Mouse (Mus musculus) skeletal muscle tissue, adult 2 months (tissue): Measurements from ENCODE around the gene Lrrc8d.
"Not testable (repeated sequence)": the region's sequence is repeated elsewhere in the genome, so short reads cannot be mapped to it uniquely, and the experiment has no call there.

Source experiments
- DNase-seq: peaks from one replicate; pipeline ENCODE4 v3.0.0-alpha.2; 2012; ENCODE audit warnings: low read depth, low spot score

The Lrrc8d gene

DNA sequence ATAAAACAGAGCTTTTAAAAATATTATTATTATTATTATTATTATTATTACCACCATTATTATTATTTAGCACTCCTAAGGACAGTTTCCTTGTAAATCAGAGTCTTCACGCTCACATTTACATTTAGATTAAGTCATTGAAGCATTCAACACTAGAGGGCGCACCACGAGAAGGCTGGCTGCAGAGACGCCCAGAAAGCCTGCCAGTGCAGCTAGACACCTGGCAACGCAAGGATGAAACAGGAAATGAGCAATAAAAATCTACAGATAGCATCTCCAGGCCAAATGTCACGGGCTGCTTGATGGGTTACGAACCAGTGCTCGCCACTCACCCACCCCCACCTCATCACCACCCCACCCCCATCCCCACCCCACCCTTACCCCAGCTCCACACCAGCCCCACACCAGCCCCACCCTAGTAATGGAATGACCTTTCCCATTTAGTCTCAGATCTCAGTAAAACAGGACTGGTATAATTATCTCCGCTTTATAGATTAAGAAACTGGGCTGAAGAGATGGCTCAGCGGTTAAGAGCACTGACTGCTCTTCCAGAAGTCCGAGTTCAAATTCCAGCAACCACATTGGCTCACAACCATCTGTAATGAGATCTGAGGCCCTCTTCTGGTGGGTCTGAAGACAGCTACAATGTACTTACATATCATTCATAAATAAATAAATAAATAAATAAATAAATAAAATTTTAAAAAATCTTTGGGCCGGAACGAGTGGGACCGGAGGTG is 14.7 kb upstream of the Lrrc8d start:
- peak; percentile 66 for DNase-seq

GRCm38 (mm10) chr5:105685780-105686305 is 13.9 kb upstream of the Lrrc8d start:
- not testable (repeated sequence) for DNase-seq

DNA sequence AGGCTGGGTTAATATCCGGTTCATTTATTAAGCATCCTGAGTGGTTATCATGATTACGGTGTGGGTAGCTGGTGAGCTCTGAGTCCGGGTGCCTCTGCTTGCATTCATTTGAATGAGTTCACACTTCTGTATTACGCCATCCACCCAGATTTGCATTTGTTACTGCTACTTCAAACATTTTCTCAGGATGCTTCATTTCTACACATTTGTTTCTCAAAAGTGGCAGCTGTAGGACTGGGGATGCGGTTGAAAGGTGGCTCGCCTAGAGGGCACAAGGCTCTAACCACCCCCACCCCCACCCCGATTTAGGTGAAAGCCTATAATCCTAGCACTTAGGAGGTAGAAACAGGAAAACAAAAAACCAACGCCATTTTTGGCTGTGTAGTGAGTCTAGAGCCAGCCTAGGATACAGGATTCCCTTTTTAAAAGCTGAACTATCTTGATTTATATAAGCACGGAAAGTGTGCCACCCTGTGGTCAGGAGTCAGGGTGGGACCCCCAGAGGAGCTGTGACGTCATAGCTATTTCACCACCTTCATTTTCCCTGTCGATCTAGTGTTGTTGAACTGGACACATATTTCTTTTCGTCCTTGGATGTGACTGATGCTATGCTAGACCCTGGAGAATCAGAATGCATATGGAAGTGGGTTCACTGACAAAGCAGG is 13.3 kb upstream of the Lrrc8d start:
- DNase-seq: no peak

GRCm38 (mm10) chr5:105690502-105691454 is 9.0 kb upstream of the Lrrc8d start:
- no peak for DNase-seq

- no peak for DNase-seq
These were observed 8.1 kb upstream of the Lrrc8d start for GRCm38 (mm10) chr5:105691645-105692044.

DNA sequence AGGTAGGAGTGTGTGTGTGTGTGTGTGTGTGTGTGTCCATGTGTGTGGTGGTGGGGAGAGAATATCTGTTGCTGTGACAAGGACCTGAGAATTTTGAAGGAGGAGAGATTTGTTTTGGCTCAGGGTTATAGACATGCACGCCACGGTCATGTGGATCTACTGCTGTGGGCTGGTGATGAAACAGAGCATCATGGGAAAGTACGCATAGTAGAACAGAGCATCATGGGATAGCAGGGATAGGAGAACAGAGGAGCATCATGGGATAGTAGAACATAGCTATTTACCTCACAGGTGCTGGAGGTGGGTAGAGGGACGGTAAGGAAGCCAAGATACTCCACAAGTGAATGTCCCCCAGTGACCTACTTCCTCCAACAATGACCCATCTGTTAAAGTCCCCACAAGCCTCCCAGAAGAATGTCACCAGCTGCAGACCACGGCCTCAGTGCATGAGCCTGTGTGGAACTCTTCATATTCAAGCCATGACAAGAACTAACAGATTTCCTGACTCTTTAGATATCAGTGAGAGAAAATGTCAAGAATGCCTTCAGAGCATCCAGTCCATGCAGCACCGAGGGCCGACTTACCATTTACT is 5.3 kb upstream of the Lrrc8d start:
- no peak for DNase-seq

DNA sequence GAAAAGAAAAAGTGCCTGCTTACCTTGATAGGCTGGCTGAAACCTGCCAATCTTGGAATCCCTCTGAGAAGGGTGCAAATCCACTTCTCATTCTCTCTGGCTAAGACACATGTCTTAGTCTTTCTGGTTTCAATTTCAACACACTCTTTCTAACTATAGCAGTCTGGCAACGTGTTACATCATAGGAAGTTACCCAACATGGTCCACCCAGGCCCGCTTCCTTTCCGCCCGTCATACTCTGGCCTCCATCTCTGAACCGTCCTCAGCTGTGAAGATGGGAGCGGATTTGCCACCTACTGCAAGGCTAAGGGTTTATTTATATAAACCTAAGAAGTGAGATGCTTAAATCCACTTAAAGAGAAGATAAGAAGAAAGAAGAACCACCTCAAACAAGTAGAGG is 3.7 kb upstream of the Lrrc8d start:
- DNase-seq: peak; percentile 34

DNA sequence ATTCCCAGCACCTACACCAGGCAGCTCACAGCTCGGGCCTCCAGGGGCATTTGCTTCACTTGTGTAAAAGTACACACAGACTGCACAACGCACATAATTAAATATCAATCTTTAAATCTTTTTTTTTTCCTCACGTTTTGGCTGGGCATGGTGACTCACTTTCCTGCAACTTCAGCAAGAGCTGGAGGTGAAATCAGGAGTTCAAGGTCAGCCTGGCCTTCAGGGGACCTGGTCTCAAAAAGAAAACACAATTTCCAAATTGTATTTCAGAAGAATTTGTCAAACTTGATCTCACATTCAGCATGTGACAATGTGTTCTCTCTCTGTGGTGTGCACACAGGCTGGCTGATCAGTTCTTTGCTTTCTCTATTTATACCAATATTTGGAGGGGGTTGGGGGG is 1.9 kb upstream of the Lrrc8d start:
- DNase-seq: no peak

- DNase-seq: no peak
These were observed 1.1 kb upstream of the Lrrc8d start for GRCm38 (mm10) chr5:105698694-105699093.

DNA sequence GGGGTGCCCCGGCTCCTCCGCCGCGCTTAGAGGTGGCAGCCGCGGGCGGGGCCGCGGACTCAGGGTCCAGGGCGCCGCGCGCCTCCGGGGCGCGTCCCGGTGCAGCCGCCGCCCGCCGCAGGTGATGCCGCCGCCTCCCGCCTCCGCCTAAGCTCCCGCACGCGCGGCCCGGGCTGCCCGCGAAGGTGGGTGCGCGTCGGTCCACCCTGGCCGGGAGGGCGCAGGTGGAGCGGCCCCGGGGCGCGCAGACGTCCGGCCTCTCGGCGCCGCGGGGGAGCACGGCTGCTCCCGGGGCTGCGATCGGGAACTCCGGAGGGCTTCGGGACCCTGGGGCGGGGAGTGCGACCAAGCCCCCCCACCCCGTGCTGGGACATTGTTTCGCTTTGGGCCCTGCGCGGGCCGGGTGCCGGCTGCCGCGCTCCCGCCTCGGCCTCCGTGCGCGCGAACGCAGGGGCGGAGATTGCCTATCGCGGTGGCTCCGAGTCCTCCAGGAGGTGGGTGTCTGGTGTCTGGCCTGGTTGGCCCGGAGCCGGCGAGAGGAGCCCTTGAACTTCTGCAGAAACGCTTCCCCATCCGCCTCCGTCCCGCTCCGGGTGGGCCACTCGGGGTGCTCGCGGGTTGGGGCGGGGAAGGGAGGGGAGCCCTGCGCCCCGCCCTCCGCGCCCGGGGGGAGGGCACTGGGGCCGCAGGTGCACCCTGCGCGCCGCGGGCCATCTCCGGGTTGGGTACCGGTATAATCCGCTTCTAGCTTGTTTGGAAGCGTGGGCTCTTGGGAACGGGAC is 492 bp downstream of the Lrrc8d start:
- DNase-seq: peak; percentile 55

DNA sequence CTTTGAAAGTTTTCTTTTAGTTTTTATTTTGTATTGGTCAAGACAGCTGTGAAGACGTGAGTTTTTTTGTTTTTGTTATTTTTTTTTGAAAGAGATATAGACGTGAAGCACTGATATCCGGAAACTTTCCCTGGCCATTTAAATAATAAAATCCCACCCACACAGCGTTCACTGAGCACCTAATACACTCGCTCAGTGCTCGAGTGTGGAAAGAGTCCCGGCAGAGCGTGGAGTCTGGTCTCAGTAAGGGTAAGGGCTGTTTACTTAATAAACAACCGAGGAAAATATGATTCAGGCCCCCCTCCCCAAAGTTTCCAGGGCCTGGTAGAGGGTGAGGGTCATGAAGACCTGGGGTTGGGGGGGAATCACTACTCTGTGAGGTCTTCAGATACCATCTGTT is 1.6 kb downstream of the Lrrc8d start:
- DNase-seq: no peak

- DNase-seq: no peak
These were observed 2.1 kb downstream of the Lrrc8d start for GRCm38 (mm10) chr5:105701844-105702243.

DNA sequence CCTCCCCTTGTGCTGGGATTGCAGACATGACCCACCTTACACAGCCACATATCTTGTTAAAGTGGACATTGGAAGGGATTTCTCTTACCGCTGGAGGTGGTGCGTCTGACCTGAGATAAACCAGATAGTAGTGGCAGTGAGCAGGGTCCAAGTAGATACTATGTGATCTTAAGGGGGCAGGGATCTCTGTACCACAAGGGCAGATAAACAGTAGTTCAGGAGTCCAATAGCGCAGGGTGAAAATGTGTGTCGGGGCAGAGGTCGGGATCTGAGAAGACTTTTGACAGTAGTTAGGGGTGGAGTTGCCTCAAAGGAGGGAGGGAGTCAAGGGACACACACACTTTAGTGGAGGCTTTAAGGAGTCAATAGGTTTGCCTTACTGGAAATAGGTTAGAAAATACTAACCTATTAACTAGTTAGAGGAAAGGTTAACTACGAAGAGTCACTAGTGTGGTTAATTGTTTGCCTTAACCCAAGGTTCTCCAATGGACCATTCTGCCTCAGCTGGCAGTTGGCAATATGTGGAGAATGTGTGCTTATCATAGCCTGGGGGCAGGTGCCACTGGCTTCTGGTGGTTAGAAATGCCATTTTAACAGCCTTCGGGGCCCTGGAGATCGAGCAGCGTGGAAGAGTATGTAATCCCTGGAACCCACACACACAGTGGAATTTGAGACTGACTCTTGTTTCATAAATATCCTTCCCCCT is 3.0 kb downstream of the Lrrc8d start:
- DNase-seq: no peak

GRCm38 (mm10) chr5:105703286-105703655 is 3.5 kb downstream of the Lrrc8d start:
- no peak for DNase-seq

DNA sequence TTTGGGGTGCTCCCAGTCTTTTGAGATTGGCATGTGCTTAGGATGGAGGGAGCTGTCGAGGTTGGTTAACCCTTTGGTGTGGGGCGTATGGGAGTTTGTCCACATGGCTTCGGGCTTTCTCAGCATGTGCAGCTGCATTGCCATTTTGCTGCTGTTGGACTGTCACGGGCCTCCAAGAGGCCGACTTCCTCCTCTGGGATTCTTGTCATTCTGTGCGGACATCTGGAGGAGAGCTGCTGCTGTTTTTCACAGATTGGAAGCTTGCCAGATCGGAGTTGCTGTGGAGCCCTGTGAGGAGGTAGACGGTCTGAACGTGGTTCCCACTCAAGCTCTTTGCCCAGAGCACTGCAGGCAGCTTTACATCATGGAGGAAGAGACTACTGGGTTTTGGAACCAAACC is 4.8 kb downstream of the Lrrc8d start:
- no peak for DNase-seq

DNA sequence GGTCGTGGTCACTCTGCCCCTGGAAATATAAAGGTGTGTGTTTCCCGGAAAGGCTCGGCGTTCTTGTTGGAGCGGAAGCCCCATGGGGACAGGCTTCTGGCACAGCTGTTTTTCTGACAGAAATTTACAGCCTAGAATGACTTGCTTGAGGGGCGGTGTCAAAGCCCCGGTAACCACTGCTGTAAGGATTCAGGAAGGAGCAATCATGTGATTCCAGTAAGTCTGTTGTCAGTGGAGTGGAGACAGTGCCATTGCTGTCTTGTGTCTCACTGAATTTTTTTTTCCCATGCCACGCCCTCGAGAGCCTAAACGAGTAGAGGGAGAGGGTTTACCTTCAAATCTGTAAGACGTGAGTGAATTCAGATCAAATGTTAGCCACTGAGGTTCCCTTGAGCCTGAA is 6.9 kb downstream of the Lrrc8d start:
- DNase-seq: no peak

DNA sequence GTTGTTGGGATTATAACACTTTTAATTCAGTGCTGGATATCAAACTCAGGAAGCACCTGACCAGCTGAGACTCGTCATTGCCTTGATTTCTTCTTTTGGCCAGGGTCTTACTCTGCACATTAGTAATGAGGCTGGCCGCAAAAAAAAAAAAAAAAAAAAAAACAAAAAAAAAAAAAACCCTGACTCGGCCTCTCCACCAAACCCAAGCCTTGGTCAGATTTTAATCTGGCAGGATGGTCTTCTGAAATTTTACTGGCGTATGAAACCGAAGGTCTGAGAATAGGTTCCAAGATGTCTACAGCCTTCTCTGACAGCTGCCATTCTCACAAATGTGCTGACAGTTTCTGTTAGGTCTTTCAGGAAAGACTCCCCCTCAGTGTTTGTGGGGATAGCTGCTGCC is 8.5 kb downstream of the Lrrc8d start:
- no peak for DNase-seq

DNA sequence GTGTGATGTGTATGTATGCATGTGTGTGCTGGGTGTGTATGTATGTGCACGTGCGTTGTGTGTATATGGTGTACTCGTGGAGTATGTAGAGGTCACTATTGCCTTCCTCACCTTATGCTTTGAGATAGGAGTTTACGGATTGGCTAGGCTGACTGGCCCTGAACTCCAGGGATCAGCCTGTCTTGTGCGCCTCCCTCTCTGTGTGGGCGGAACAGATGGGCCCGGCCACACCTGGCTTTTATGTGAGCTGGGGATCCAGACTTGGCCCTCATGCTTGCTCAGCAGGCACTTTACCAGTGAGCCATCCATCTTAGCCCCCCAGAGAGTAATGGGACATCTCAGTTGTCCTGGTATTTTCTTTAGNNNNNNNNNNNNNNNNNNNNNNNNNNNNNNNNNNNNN is 10.7 kb downstream of the Lrrc8d start:
- DNase-seq: no peak

- no peak for DNase-seq
These were observed 14.7 kb downstream of the Lrrc8d start for GRCm38 (mm10) chr5:105714446-105714845.

DNA sequence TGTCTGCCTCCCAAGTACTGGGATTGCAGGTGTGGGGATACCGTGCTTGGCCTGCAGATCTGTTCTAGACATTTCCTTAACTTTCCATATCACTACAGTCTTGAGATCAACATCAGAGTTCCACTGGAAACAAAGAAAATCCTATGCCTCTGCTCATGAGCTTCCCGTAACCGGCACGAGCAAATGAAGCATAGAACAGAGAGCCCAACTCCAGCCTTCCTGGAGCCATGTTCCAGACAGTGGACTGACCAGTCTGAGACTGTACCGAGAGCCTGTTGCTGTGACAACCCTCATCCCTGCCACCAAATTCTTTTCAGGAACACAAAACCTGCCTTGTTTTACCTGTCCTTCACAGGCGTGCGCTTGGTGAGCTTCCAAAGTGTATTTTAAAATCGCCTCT is 15.3 kb downstream of the Lrrc8d start:
- DNase-seq: no peak
